Mouse (Mus musculus) liver, embryonic 14.5 days (tissue): ENCODE measurements around the gene Smim23. TPM values are rescaled to one million over a fixed set of nuclear protein-coding genes. Genes with fewer than 3 reads are reported as not detected.

Source experiments
- ATAC-seq: fragments of 200-750 bp; cut with Nextera tagmentation; 2 replicates; pipeline ENCODE4 v1.8.0; 2017; ENCODE audit warnings: moderate number of reproducible peaks, mild to moderate bottlenecking, moderate library complexity; ENCODE audit not compliant: insufficient read depth
- DNase-seq, 3 experiments: peaks; one replicate each; pipeline ENCODE4 v3.0.0-alpha.2; 2012 to 2013; ENCODE audit warnings: low read depth in 3 of 3, low spot score in 3 of 3
- H3K27ac ChIP-seq: fragments of 300-500 bp; sonication (generic); 2 replicates; pipeline ENCODE4 v1.5.1; 2014; ENCODE audit warnings: moderate library complexity, mild to moderate bottlenecking, control low read depth, inconsistent platforms
- H3K27me3 ChIP-seq: fragments of 300-500 bp; sonication (generic); 2 replicates; pipeline ENCODE4 v1.6.1; 2014; ENCODE audit warnings: mild to moderate bottlenecking, low read length, moderate library complexity; ENCODE audit not compliant: control insufficient read depth, insufficient read depth
- H3K36me3 ChIP-seq: fragments of 300-500 bp; sonication (generic); replicated peaks from 2 replicates; pipeline ENCODE4 v1.6.1; 2014; ENCODE audit warnings: low read depth; ENCODE audit not compliant: control insufficient read depth, insufficient read depth
- H3K4me1 ChIP-seq, 2 experiments: fragments of 200-500 bp in 1 of 2; fragments of 300-500 bp in 1 of 2; sonication (generic) in 1 of 2; replicated peaks; 2 replicates each; pipeline ENCODE4 v1.6.1; 2012 to 2014; ENCODE audit warnings: antibody characterized with exemption in 1 of 2, inconsistent platforms in 1 of 2, low read length in 1 of 2; ENCODE audit not compliant: control insufficient read depth in 2 of 2, insufficient read depth in 2 of 2
- H3K4me2 ChIP-seq: fragments of 300-500 bp; sonication (generic); 2 replicates; pipeline ENCODE4 v1.6.1; 2014; ENCODE audit warnings: low read depth, mild to moderate bottlenecking, control low read depth, moderate library complexity
- H3K4me3 ChIP-seq, 2 experiments: fragments of 200-500 bp in 1 of 2; fragments of 300-500 bp in 1 of 2; sonication (generic) in 1 of 2; 2 replicates each; pipeline ENCODE4 v1.5.1; 2012 to 2014; ENCODE audit warnings: low read depth in 2 of 2, low read length in 2 of 2, mild to moderate bottlenecking in 2 of 2, control low read depth in 1 of 2, inconsistent platforms in 1 of 2, moderate library complexity in 1 of 2; ENCODE audit not compliant: insufficient read depth in 1 of 2
- H3K9ac ChIP-seq: fragments of 300-500 bp; sonication (generic); replicated peaks from 2 replicates; pipeline ENCODE4 v1.6.1; 2014; ENCODE audit warnings: mild to moderate bottlenecking, control low read depth, moderate library complexity
- H3K9me3 ChIP-seq: fragments of 300-500 bp; sonication (generic); 2 replicates; pipeline ENCODE4 v1.6.1; 2016; ENCODE audit warnings: low read length, mixed read lengths; ENCODE audit not compliant: control insufficient read depth
- CTCF ChIP-seq: IDR thresholded peaks from 2 replicates; pipeline ENCODE4 v1.5.1; 2016; ENCODE audit warnings: antibody characterized with exemption, low read depth, control low read depth
- EP300 ChIP-seq: IDR thresholded peaks from 2 replicates; pipeline ENCODE4 v1.6.1; 2016; ENCODE audit warnings: antibody characterized with exemption, low read depth
- WGBS: fragments of 180-500 bp; shearing (Covaris S2); extraction: QIAGEN DNeasy Blood & Tissue Kit; methylation state at CpG from one replicate; pipeline ENCODE4 v1.1.7; 2014; ENCODE audit not compliant: insufficient replicate concordance; 5-methylcytosine and 5-hydroxymethylcytosine counted together
- polyA plus RNA-seq, 2 experiments: library from polyadenylated mRNA; depleted of rRNA in 1 of 2; stranded (reverse) in 1 of 2; unstranded in 1 of 2; fragments of >200 nt; fragmentation: Nextera tagmentation in 1 of 2; extraction: Ambion mirVana in 1 of 2; gene quantifications; 2 replicates each; pipeline versions ENCODE4 v1.2.1 to v1.2.3; 2012 to 2014

The Smim23 gene
- polyA plus RNA-seq, 2 experiments: not detected

GRCm38 (mm10) chr11:32800929-32801375, 23.5 kb downstream of the Smim23 start:
- no peak for TF ChIP-seq EP300
- TF ChIP-seq CTCF: no peak
- Histone ChIP-seq H3K4me3 (no peak overlapping the region), H3K4me2 (no peak overlapping the region), H3K9ac (no peak overlapping the region), H3K36me3 (no peaks in the 10 kb centered on the region), H3K4me1 (no peaks in the 10 kb centered on the region), H3K27me3 (no peaks in the 10 kb centered on the region), H3K27ac (no peak overlapping the region), H3K9me3 (no peaks in the 10 kb centered on the region)
- DNase-seq: no peak
- WGBS: 72% methylated on average over 7 of the region's 7 CpGs
- ATAC-seq: no peak

- ATAC-seq: no peak
- 47% methylated on average over 4 of the region's 4 CpGs for WGBS
- Histone ChIP-seq H3K9ac (no peak overlapping the region), H3K4me3 (no peak overlapping the region), H3K27me3 (no peaks in the 10 kb centered on the region), H3K4me2 (no peak overlapping the region), H3K9me3 (no peaks in the 10 kb centered on the region), H3K4me1 (no peaks in the 10 kb centered on the region), H3K27ac (no peak overlapping the region), H3K36me3 (no peaks in the 10 kb centered on the region)
- DNase-seq: no peak
- TF ChIP-seq EP300 (no peak), CTCF (no peak)
Measured at GRCm38 (mm10) chr11:32798445-32798844, 26.0 kb downstream of the Smim23 start.

GRCm38 (mm10) chr11:32794759-32795445, 29.5 kb downstream of the Smim23 start:
- Histone ChIP-seq H3K27ac (no peak overlapping the region), H3K27me3 (no peaks in the 10 kb centered on the region), H3K9ac (no peak overlapping the region), H3K4me2 (no peak overlapping the region), H3K36me3 (no peaks in the 10 kb centered on the region), H3K4me3 (no peak overlapping the region), H3K4me1 (no peaks in the 10 kb centered on the region), H3K9me3 (no peaks in the 10 kb centered on the region)
- WGBS: 51% methylated on average over 10 of the region's 10 CpGs
- TF ChIP-seq CTCF (no peak), EP300 (no peak)
- DNase-seq (no peak), ATAC-seq (no peak)

- DNase-seq (no peak), ATAC-seq (no peak)
- Histone ChIP-seq H3K9ac (no peak overlapping the region), H3K4me1 (no peaks in the 10 kb centered on the region), H3K27ac (no peak overlapping the region), H3K36me3 (no peaks in the 10 kb centered on the region), H3K4me3 (no peak overlapping the region), H3K4me2 (no peak overlapping the region), H3K9me3 (no peaks in the 10 kb centered on the region), H3K27me3 (no peaks in the 10 kb centered on the region)
- 51% methylated on average over 5 of the region's 5 CpGs for WGBS
- TF ChIP-seq EP300: no peak
- TF ChIP-seq CTCF: no peak
Measured at GRCm38 (mm10) chr11:32786201-32786600, 38.2 kb downstream of the Smim23 start.

- WGBS: 63% methylated on average over 6 of the region's 6 CpGs
- DNase-seq (no peak), ATAC-seq (no peak)
- no peak overlapping the region for H3K27ac ChIP-seq
- H3K4me2 ChIP-seq: no peak overlapping the region
- H3K9ac ChIP-seq: no peak overlapping the region
- H3K27me3 ChIP-seq: no peaks in the 10 kb centered on the region
- no peaks in the 10 kb centered on the region for H3K9me3 ChIP-seq
- H3K4me1 ChIP-seq: no peaks in the 10 kb centered on the region
- TF ChIP-seq EP300: no peak
- TF ChIP-seq CTCF: no peak
- H3K36me3 ChIP-seq: no peaks in the 10 kb centered on the region
- no peak overlapping the region for H3K4me3 ChIP-seq
Measured at GRCm38 (mm10) chr11:32785591-32786147, 38.7 kb downstream of the Smim23 start.
